Mouse (Mus musculus) layer of hippocampus, postnatal 14 days (tissue): ENCODE measurements at regions not wholly inside any gene's neighbourhood (a gene's known extent, or its start where the extent isn't known, plus 50 kb on each side); places are given as distances from the start of the nearest gene placed in this dataset.

Experiments used
- DNase-seq, 2 experiments: peaks; one replicate each; pipeline ENCODE4 v3.0.0; 2021 to 2022; ENCODE audit warnings: low spot score in 2 of 2, mixed read lengths in 1 of 2

- DNase-seq, result no peak
Observed at GRCm38 (mm10) chr8:92732229-92732628, 58.1 kb downstream of the Irx6 start.

- DNase-seq, result no peak
Observed at GRCm38 (mm10) chr8:92735646-92736045, 61.6 kb downstream of the Irx6 start.

GRCm38 (mm10) chr8:92738080-92738479 lies 64.0 kb downstream of the Irx6 start:
- no peak for DNase-seq

GRCm38 (mm10) chr8:92740286-92740808 lies 66.3 kb downstream of the Irx6 start:
- no peak for DNase-seq

GRCm38 (mm10) chr8:92741836-92742235 lies 67.7 kb downstream of the Irx6 start:
- DNase-seq, result no peak

GRCm38 (mm10) chr8:92743108-92743507 lies 69.0 kb downstream of the Irx6 start:
- no peak for DNase-seq

- no peak for DNase-seq
Observed at GRCm38 (mm10) chr8:92747086-92747485, 73.0 kb downstream of the Irx6 start.

- peak; percentile 15 to 47 for DNase-seq
Observed at GRCm38 (mm10) chr8:92747951-92748350, 73.9 kb downstream of the Irx6 start.

- no peak for DNase-seq
Observed at GRCm38 (mm10) chr8:92759848-92760247, 67.2 kb upstream of the Mmp2 start.

- DNase-seq, result no peak
Observed at GRCm38 (mm10) chr8:92760933-92761332, 66.2 kb upstream of the Mmp2 start.

- no peak for DNase-seq
Observed at GRCm38 (mm10) chr8:92761959-92762600, 65.0 kb upstream of the Mmp2 start.

GRCm38 (mm10) chr8:92771856-92772650 lies 55.0 kb upstream of the Mmp2 start:
- no peak for DNase-seq

- no peak for DNase-seq
Observed at GRCm38 (mm10) chr8:92772826-92773225, 54.3 kb upstream of the Mmp2 start.

- DNase-seq, result no peak
Observed at GRCm38 (mm10) chr8:92775186-92775585, 51.9 kb upstream of the Mmp2 start.

GRCm38 (mm10) chr8:92777106-92777505 lies 50.0 kb upstream of the Mmp2 start:
- DNase-seq, result no peak
